Mouse (Mus musculus): ENCODE results near the gene Tanc2. TPM values are rescaled to one million over a fixed set of nuclear protein-coding genes. Genes with fewer than 3 reads are reported as not detected.

Tanc2 gene
- total RNA-seq, 4 experiments from 2014 or later = 135 to 166 (median 155) TPM

DNA sequence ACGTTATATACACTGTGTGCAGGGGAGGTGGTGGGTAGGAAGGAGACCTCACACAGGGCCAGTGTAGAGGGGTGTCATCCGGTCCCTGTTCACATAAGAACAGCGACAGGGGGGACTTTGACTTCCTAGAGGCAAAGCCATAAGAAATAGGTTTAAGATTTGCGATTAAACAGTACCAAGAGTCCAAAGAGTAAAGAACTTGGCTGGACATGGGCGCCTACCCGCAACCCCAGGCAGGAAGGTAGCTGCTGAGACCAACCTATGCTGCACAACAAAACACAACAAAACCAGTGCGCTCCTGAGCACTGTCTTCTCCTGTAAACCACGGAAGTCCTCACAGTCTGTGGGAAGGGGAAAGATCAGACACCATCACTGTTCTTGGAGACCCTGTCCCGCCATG lies 362.3 kb downstream of the Tanc2 start:
- DNase-seq (ENCODE audit: low spot score in 2 of 2) = no peak

DNA sequence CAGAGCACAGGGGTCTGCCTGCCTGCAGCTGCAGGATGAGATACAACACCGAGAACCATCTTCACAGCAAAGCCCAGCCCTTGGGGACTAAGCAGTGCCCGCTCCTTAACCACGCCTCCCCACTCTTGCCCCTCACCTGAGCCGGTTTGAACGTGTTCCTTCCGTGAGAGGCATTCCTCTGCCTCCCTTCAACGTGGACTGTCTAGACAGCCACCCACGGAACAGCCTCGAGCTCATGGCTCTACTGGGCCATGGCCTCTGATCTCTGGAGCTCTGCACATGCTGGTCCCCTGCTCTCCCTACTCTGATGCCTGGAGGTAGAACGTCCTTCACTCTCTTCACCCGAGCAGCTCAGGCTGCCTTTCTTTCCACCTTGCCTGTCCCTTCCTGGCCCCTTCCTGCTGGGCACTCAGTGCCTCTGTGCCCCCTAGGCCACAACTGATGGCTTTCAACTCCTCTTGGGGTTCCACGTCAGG lies 363.2 kb downstream of the Tanc2 start, which contains the start of gene Cyb561:
TSS of gene Cyb561 (minus strand) at position 426 of the 476 bp plus-strand sequence.
- no peak for DNase-seq (ENCODE audit: low spot score in 2 of 2)

DNA sequence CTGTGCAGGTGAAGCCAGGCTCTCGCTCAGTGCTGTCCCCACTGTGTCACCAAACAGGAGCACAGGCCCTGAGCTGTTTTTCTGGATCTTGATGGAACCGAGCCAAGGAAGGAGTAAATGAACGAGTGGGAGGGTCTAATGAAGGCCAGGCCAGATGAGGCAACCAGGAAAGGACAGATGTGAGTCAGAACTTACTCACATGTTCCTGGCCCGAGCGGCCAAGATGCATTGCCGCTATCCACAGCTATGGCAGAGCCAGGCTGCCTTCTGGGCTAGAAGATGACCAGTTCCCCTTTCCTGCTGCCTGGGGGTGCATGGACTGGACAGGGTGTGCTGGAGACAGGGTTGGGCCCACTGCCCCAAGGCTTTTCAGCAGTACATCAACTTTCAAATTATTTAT lies 363.6 kb downstream of the Tanc2 start:
- no peak for DNase-seq (ENCODE audit: low spot score in 2 of 2)

DNA sequence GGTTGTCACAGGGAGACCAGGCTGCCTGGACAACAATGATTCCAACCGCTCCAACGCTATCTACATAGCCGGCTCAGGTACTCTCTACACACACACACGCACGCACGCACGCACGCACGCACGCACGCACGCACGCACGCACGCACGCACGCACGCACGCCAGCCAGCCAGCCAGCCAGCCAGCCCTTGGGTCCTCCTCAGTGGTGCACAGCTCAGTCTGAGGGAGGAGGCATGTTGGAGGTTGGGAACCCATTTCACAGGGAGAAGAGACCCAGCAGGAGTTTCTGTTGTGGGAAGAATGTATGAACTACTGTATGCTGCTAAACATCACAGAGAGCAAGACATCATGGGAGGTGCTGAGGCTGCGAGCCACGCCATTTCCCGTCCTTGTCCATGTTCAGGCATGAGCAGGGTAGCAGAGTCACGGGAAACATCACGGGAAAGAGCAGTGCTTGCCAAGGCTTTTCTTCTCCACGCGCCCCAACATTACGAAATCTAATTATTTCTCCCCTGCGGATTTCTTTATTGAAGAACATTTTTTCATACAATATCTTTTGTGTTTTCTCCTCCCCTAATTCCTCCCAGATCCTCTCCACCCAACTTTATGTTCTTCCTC lies 366.1 kb downstream of the Tanc2 start:
- no peak for DNase-seq (ENCODE audit: low spot score in 2 of 2)

DNA sequence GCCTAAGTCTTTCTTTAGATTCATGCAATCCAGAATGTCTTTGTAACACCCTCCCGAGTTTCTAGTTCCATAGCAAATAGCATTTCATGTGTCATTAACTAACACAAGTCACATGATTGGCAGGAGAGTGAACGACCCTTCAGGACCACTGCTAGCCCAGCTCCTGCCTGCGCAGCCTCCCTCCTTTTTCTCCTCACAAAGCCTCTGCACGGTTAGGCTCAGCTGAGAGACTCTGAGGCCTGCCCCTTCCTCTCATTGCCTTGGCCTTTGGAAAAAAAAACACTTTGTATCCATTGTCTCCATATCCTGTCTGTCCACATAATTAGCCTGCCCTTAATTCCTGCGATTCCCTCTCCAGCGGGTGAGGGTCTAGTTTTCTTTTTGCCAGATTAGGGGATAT lies 367.7 kb downstream of the Tanc2 start:
- no peak for DNase-seq (ENCODE audit: low spot score in 2 of 2)

DNA sequence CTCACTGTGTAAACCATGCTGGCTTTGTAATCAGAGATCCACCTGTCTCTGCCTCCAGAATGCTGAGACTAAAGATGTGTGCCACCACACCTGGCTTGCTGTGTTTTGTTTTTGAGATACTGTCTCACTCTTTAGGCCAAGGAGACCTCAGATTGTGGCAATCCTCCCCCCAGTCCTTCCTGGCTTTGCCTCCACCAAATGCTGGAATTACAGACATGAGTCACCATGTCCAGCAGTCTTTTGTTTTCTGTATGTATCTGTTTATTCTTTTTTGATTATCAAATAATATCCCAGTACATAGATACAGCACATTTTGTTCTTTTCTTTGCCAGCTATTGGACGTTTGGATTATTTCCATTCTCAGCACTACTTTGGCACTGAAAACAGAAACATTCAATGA lies 368.8 kb downstream of the Tanc2 start:
- no peak for DNase-seq (ENCODE audit: low spot score in 2 of 2)

DNA sequence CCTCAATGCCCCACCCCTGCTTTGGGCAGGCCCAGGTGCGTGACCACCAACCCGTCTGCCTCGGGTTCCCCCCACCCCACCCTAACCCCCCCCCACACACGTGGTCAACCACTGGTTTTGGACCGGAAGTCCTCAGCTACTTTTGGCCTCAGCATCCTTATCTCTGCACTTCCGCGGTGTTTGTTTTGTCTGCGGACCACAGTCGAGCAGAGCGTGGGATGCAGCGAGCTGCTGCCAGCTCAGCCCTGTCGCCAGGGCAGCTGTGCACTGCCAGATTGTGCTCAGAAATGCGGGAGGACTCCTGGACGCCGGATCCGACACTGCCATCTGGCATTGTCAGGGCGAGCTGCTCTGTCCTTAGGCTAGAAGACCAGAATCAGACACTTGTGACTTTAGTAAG lies 369.6 kb downstream of the Tanc2 start:
- peak; percentile 41 to 57 for DNase-seq (ENCODE audit: low spot score in 2 of 2)

DNA sequence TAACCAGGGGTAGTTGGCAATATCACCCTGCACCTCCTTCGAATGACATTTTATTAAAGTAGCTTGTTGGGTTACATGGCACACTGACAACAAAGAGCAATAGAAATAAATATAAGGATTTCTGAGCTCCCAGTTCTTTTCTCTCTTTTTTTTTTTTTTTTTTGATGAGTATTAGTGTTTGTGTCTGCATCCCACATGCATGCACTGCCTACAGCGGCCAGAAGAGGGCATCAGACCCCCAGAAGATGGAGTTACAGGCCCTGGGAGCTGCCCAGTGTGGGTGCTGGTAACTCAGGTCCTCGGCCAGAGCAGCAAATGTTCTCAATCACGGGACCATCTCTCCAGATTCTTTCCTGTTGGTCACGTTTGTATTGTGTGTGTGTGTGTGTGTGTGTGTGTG lies 374.9 kb downstream of the Tanc2 start:
- no peak for DNase-seq (ENCODE audit: low spot score in 2 of 2)

DNA sequence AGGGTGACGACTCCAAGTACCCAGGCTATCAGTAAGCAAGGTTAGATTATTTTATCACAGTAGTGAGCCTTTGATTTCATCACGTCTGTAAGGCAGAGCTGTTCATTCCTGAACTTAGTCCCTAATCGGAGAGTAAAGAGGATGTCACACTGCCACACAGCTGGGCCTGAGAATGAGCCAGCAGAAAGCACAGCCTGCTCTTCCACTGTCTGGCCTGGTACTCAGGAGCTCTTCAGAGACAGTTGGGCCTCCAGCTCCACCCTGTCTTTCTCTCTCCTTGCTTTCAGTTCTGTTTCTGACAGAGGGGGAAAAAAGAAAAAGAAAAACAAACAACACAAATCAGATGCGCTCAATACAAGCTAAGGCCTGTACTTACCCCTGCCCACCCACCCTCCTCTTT lies 376.5 kb downstream of the Tanc2 start:
- DNase-seq (ENCODE audit: low spot score in 2 of 2) = no peak

DNA sequence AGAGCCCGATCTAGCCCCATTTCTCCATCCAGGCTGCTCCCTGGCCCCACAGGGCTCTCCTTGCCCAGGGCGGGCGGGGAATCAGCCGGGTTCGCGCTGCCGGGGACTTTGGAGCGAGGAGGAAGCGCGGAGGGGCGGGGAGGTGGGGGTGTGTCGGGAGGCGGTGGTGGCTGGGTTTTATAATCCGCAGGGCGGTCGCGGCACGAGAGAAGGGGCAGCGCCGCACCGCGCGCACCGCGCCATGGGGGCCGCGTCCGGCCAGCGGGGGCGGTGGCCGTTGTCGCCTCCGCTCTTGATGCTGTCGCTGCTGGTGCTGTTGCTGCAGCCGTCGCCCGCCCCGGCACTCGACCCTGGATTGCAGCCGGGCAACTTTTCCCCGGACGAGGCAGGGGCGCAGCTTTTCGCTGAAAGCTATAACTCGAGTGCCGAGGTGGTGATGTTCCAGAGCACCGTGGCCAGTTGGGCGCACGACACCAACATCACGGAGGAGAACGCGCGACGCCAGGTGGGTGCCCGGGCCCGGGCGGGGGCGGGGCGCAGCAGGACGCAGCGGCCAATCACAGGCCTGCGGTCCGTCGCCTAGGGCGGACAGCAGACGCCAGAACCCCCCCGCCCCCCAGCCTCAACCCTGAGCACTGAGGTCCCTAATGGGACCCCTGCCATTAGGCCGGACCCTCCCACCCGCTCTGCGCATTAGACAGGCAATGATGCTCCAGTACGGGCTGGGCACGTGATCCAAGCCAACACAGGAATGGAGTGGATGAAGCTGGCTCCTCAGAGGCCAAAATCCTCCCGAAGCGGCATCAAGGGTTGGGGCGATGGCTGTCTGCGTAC lies 378.2 kb downstream of the Tanc2 start, which contains the start of gene Ace:
TSS of gene Ace (plus strand) at position 205 of the 834 bp plus-strand sequence.
- DNase-seq (ENCODE audit: low spot score in 2 of 2) = no peak

DNA sequence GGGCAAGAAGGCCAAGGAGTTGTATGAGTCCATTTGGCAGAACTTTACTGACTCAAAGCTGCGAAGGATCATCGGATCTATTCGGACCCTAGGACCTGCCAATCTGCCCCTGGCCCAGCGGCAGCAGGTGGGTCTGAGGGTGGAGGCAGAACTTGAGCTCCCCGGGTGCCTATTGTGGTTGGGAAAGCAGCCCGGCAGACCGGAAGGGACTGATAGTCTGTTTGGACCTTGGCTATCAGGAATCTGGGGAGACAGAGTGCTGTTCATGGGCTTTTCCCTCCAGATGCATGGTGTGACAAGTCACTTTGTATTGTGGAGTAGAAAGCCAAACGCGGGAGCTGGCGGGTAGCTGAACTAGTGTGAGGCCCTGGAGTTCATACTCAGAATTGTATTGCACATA lies 379.2 kb downstream of the Tanc2 start:
- DNase-seq (ENCODE audit: low spot score in 2 of 2) = no peak

DNA sequence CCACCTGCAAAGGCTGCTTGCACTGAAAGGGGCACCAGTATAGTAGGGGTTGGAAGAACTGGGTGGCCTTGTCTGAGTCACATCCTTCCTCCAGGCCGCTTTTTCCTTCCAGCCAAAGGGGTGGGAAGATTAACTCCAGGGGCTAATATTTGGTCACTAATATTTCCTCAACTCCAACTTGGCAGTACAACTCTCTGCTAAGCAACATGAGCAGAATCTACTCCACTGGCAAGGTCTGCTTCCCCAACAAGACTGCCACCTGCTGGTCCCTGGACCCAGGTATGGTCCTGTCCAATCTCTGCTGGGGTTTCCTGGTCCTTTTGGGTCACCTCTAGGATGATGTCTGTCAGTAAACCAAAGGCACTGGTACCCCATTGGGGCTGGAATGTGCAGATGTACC lies 379.7 kb downstream of the Tanc2 start:
- no peak for DNase-seq (ENCODE audit: low spot score in 2 of 2)

DNA sequence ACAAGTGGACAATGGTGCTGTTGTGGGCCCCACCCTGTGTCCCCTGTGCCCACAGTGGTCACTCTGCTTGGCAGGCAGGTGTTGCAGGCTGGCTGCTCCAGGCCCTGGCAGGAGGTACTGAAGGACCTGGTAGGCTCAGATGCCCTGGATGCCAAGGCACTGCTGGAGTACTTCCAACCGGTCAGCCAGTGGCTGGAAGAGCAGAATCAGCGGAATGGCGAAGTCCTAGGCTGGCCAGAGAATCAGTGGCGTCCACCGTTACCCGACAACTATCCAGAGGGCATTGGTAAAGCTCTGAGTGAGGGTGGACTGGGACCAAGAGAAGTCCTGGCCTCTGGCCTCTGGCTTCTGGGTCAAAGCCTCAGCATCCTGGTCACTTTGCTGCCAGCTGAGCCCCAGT lies 384.8 kb downstream of the Tanc2 start:
- DNase-seq (ENCODE audit: low spot score in 2 of 2) = no peak

DNA sequence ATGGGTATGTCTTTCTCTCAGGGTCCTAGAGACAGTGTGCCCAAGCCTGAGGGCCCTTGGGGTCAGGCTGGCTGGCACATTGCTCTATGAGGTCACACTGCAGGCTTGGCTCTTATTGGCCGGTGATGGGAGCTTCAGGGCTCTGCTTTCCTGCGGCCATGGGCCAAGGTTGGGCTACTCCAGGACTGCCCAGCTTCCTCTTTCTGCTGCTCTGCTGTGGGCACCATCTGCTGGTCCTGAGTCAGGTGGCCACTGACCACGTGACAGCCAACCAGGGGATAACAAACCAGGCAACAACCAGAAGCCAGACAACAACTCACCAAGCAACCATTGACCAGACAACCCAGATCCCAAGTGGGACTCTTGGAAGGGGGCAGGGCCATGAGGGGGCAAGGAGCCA lies 385.3 kb downstream of the Tanc2 start:
- no peak for DNase-seq (ENCODE audit: low spot score in 2 of 2)

DNA sequence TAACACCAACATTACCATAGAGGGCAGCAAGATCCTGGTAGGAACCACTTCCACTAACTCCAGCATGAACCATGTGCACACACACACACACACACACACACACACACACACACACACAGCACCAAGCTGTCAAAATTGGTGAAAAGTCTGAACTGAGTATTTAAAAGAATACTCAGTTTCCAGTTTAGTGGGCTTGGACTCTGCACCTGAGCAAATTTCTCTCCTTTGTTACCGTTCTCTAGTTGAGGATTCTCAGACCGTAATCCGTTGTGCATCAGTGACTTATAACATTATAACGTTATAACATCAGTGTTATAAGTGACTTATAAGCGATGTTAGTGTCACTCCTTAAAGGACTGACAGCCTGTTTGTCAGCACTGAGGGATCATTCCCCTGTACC lies 385.9 kb downstream of the Tanc2 start:
- no peak for DNase-seq (ENCODE audit: low spot score in 2 of 2)

DNA sequence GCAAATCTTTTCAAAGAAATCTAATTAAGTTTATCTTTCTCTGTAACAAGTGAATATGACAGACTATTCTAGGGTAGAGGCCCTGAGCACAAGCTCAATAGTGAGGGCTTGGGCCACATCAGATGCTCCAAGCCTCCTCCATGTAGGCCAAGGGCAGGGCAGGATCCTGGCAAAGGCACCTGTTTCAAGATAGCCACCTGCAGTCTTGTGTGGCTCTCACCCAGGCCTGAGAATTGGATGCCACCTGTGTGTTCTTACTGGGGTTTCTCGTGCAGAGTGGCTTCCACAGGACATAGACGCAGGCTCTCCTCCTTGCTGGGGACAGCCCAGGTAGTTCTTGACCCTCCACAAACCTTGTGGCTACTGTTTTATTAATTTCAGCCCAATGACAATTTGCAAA lies 388.4 kb downstream of the Tanc2 start:
- no peak for DNase-seq (ENCODE audit: low spot score in 2 of 2)

DNA sequence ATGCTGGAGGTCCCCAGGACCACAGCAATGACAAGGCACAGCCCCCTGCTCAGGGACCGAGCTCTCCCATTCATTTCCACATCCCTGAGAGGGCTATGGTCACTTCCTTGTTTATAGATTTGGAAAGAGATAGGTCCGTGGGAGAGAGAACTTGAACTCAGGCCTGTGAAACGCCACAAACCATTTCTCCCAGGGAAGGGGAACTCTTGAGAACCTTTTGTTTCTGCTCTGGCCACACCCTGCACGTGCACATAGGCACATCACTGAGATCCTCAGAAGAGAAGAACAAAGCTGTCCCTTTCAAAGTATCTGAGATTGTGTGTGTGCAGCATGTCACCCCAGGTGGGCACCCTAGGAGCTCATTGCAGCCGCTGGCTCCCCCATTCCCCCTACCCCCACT lies 388.8 kb downstream of the Tanc2 start:
- no peak for DNase-seq (ENCODE audit: low spot score in 2 of 2)

Small RNAs within 50 kb of the gene (microRNA-seq; reads per million reads assigned to microRNA genes)
- 0 reads per million in 2 experiments for gene Gm23990

Other genes starting within 250 kb of the Tanc2 start
- 1 to 10 TPM in 1 of 4 experiments, under 1 TPM in 3; 0.27 to 1.3 (median 0.91) TPM for gene March10, start 133.3 kb upstream of the Tanc2 start, total RNA-seq (2022)